Mouse (Mus musculus) stomach, embryonic 15.5 days (tissue): Measurements from ENCODE around the gene Camp. TPM values are rescaled to one million over a fixed set of nuclear protein-coding genes. Genes with fewer than 3 reads are reported as not detected.
"Not testable (repeated sequence)": the region's sequence is repeated elsewhere in the genome, so short reads cannot be mapped to it uniquely, and the experiment has no call there.

Source experiments
- ATAC-seq: fragments of 200-750 bp; cut with Nextera tagmentation; 2 replicates; pipeline ENCODE4 v1.8.0; 2017; ENCODE audit warnings: low read depth, moderate number of reproducible peaks, moderate TSS enrichment; ENCODE audit not compliant: insufficient read depth, low FRiP score
- H3K27ac ChIP-seq: fragments of 300-500 bp; sonication (generic); 2 replicates; pipeline ENCODE4 v1.5.1; 2015; ENCODE audit warnings: mild to moderate bottlenecking, inconsistent platforms
- H3K27me3 ChIP-seq: fragments of 300-500 bp; sonication (generic); replicated peaks from 2 replicates; pipeline ENCODE4 v1.6.1; 2015; ENCODE audit warnings: inconsistent platforms
- H3K36me3 ChIP-seq: fragments of 300-500 bp; sonication (generic); 2 replicates; pipeline ENCODE4 v1.6.1; 2015; ENCODE audit warnings: inconsistent platforms
- H3K4me1 ChIP-seq: fragments of 300-500 bp; sonication (generic); 2 replicates; pipeline ENCODE4 v1.6.1; 2015; ENCODE audit warnings: inconsistent platforms
- H3K4me2 ChIP-seq: fragments of 300-500 bp; sonication (generic); 2 replicates; pipeline ENCODE4 v1.6.1; 2015; ENCODE audit warnings: mild to moderate bottlenecking, inconsistent platforms
- H3K4me3 ChIP-seq: fragments of 300-500 bp; sonication (generic); replicated peaks from 2 replicates; pipeline ENCODE4 v1.5.1; 2015; ENCODE audit warnings: inconsistent platforms
- H3K9ac ChIP-seq: fragments of 300-500 bp; sonication (generic); 2 replicates; pipeline ENCODE4 v1.6.1; 2015; ENCODE audit warnings: inconsistent platforms
- H3K9me3 ChIP-seq: fragments of 300-500 bp; sonication (generic); 2 replicates; pipeline ENCODE4 v1.6.1; 2016; ENCODE audit warnings: inconsistent platforms
- WGBS: fragments of 180-500 bp; shearing (Covaris S2); methylation state at CpG from one replicate; pipeline ENCODE4 v1.1.7; 2015; 5-methylcytosine and 5-hydroxymethylcytosine counted together
- polyA plus RNA-seq: library from polyadenylated mRNA; unstranded; fragments of >200 nt; fragmentation: Nextera tagmentation; extraction: Ambion mirVana; gene quantifications from 2 replicates; pipeline ENCODE4 v1.2.1, GENCODE M21; 2015

Gene Camp
- polyA plus RNA-seq, 1 experiment from 2014 or later, result 22.7 TPM

- Histone ChIP-seq H3K9ac (peak within 1 kb of the TSS; percentile 42), H3K4me3 (peak within 1 kb of the TSS; percentile 71), H3K27me3 (no peaks in the 10 kb centered on the region), H3K27ac (peak within 1 kb of the TSS; percentile 86), H3K4me1 (0 out of 2 replicates have a peak, but pooled peaks cover 5% of the 10 kb centered on the region), H3K36me3 (no peaks in the 10 kb centered on the region), H3K9me3 (no peaks in the 10 kb centered on the region), H3K4me2 (peak within 1 kb of the TSS; percentile 84)
- peak; percentile 97 for ATAC-seq
- WGBS, result under 1% methylated on average over 32 of the region's 32 CpGs
Observed at GRCm38 (mm10) chr9:109832391-109833087, 16.9 kb downstream of the Camp start, which contains the start of gene Nme6. Nme6 (plus strand) TSS chr9:109832749.

GRCm38 (mm10) chr9:109826181-109826580 is 23.2 kb downstream of the Camp start:
- 69% methylated on average over 5 of the region's 5 CpGs for WGBS
- Histone ChIP-seq H3K27me3 (no peaks in the 10 kb centered on the region), H3K9ac (no peak overlapping the region), H3K9me3 (no peaks in the 10 kb centered on the region), H3K4me2 (no peak overlapping the region), H3K4me3 (no peak overlapping the region), H3K4me1 (no peaks in the 10 kb centered on the region), H3K27ac (no peak overlapping the region), H3K36me3 (no peaks in the 10 kb centered on the region)
- ATAC-seq, result no peak

GRCm38 (mm10) chr9:109825739-109826138 is 23.7 kb downstream of the Camp start:
- H3K36me3 ChIP-seq, result no peaks in the 10 kb centered on the region
- H3K27me3 ChIP-seq, result no peaks in the 10 kb centered on the region
- no peak overlapping the region for H3K27ac ChIP-seq
- H3K4me1 ChIP-seq, result no peaks in the 10 kb centered on the region
- no peak overlapping the region for H3K4me2 ChIP-seq
- ATAC-seq, result no peak; the same call in 1 of the 2 replicates
- WGBS, result 68% methylated on average over 4 of the region's 4 CpGs
- H3K9ac ChIP-seq, result no peak overlapping the region
- H3K4me3 ChIP-seq, result no peak overlapping the region
- no peaks in the 10 kb centered on the region for H3K9me3 ChIP-seq

GRCm38 (mm10) chr9:109816341-109816740 is 33.1 kb downstream of the Camp start:
- H3K4me1 ChIP-seq, result no peaks in the 10 kb centered on the region
- ATAC-seq, result no peak
- no peaks in the 10 kb centered on the region for H3K36me3 ChIP-seq
- H3K4me3 ChIP-seq, result no peak overlapping the region
- no peak overlapping the region for H3K27ac ChIP-seq
- 32% methylated on average over 6 of the region's 6 CpGs for WGBS
- H3K9me3 ChIP-seq, result no peaks in the 10 kb centered on the region
- no peaks in the 10 kb centered on the region for H3K27me3 ChIP-seq
- H3K9ac ChIP-seq, result no peak overlapping the region
- no peak overlapping the region for H3K4me2 ChIP-seq

- no peak overlapping the region for H3K4me3 ChIP-seq
- H3K9ac ChIP-seq, result no peak overlapping the region
- no peaks in the 10 kb centered on the region for H3K36me3 ChIP-seq
- no peaks in the 10 kb centered on the region for H3K4me1 ChIP-seq
- H3K9me3 ChIP-seq, result no peaks in the 10 kb centered on the region
- no peak overlapping the region for H3K4me2 ChIP-seq
- H3K27ac ChIP-seq, result no peak overlapping the region
- WGBS, result 50% methylated on average over 7 of the region's 7 CpGs
- no peaks in the 10 kb centered on the region for H3K27me3 ChIP-seq
- no peak for ATAC-seq
Observed at GRCm38 (mm10) chr9:109813424-109813823, 36.0 kb downstream of the Camp start.

- no peak within 1 kb of the TSS for H3K4me3 ChIP-seq
- H3K4me1 ChIP-seq, result no peaks in the 10 kb centered on the region
- H3K27ac ChIP-seq, result no peak within 1 kb of the TSS
- H3K36me3 ChIP-seq, result no peaks in the 10 kb centered on the region
- H3K9ac ChIP-seq, result no peak within 1 kb of the TSS
- WGBS, result 81% methylated on average over 1 of the region's 1 CpGs
- H3K27me3 ChIP-seq, result no peaks in the 10 kb centered on the region
- no peak for ATAC-seq
- no peak within 1 kb of the TSS for H3K4me2 ChIP-seq
- H3K9me3 ChIP-seq, result no peaks in the 10 kb centered on the region
Observed at GRCm38 (mm10) chr9:109811980-109812379, 37.4 kb downstream of the Camp start, which contains the start of gene Spink8. Spink8 (plus strand) TSS chr9:109812280.

GRCm38 (mm10) chr9:109807898-109808297 is 41.5 kb downstream of the Camp start:
- Histone ChIP-seq H3K36me3 (no peaks in the 10 kb centered on the region), H3K9ac (no peak overlapping the region), H3K4me3 (no peak overlapping the region), H3K9me3 (no peaks in the 10 kb centered on the region), H3K27me3 (no peaks in the 10 kb centered on the region), H3K4me1 (no peaks in the 10 kb centered on the region), H3K27ac (no peak overlapping the region), H3K4me2 (no peak overlapping the region)
- 40% methylated on average over 3 of the region's 3 CpGs for WGBS
- no peak for ATAC-seq

GRCm38 (mm10) chr9:109806695-109807293 is 42.6 kb downstream of the Camp start:
- no peak overlapping the region for H3K4me2 ChIP-seq
- ATAC-seq, result no peak
- H3K4me3 ChIP-seq, result no peak overlapping the region
- no peak overlapping the region for H3K9ac ChIP-seq
- H3K9me3 ChIP-seq, result no peaks in the 10 kb centered on the region
- no peak overlapping the region for H3K27ac ChIP-seq
- WGBS, result 66% methylated on average over 2 of the region's 2 CpGs
- H3K4me1 ChIP-seq, result no peaks in the 10 kb centered on the region
- H3K27me3 ChIP-seq, result no peaks in the 10 kb centered on the region
- H3K36me3 ChIP-seq, result no peaks in the 10 kb centered on the region

GRCm38 (mm10) chr9:109806260-109806659 is 43.2 kb downstream of the Camp start:
- no peak overlapping the region for H3K9ac ChIP-seq
- no peak overlapping the region for H3K27ac ChIP-seq
- no peaks in the 10 kb centered on the region for H3K27me3 ChIP-seq
- no peaks in the 10 kb centered on the region for H3K36me3 ChIP-seq
- no peak for ATAC-seq
- 51% methylated on average over 1 of the region's 1 CpGs for WGBS
- no peaks in the 10 kb centered on the region for H3K9me3 ChIP-seq
- no peak overlapping the region for H3K4me2 ChIP-seq
- H3K4me1 ChIP-seq, result no peaks in the 10 kb centered on the region
- no peak overlapping the region for H3K4me3 ChIP-seq

GRCm38 (mm10) chr9:109805596-109805995 is 43.8 kb downstream of the Camp start:
- WGBS, result 69% methylated on average over 2 of the region's 2 CpGs

GRCm38 (mm10) chr9:109798051-109798450 is 51.4 kb downstream of the Camp start:
- no peaks in the 10 kb centered on the region for H3K9me3 ChIP-seq
- no peaks in the 10 kb centered on the region for H3K27me3 ChIP-seq
- no peak overlapping the region for H3K9ac ChIP-seq
- no peak overlapping the region for H3K4me2 ChIP-seq
- ATAC-seq, result no peak
- no peaks in the 10 kb centered on the region for H3K36me3 ChIP-seq
- no peak overlapping the region for H3K4me3 ChIP-seq
- no peak overlapping the region for H3K27ac ChIP-seq
- WGBS, result 89% methylated on average over 1 of the region's 1 CpGs
- H3K4me1 ChIP-seq, result no peaks in the 10 kb centered on the region

More at GRCm38 (mm10) chr9:109805596-109805995, 43.8 kb downstream of the Camp start:
- not testable (repeated sequence) for H3K4me2 ChIP-seq, H3K4me1 ChIP-seq, H3K36me3 ChIP-seq, H3K9ac ChIP-seq, H3K9me3 ChIP-seq, H3K27me3 ChIP-seq, ATAC-seq, H3K4me3 ChIP-seq, H3K27ac ChIP-seq
